Comparison of ENCODE assay signal across 8 mouse cellular contexts in the genomic region with DNA sequence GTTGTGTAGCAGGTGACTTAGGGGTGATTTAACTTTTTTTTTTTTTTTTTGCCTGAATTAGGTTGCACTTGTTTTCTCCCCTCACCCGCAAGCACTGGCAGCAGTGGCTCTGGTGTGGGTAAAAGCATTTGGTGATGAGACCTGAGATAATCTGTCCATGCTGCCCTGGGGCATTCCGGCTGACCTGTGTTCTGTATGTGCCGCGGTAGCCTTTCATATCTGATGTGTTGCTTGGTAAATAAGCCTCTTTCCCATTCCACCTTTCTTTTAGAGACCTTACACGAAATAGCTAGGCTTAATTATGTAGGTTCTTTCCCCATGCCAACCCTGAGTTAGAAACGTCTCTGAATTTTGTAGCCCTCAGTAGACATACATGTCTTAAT. TPM values are rescaled to one million over a fixed set of nuclear protein-coding genes. Genes with fewer than 3 reads are reported as not detected.
DNase-seq lines count a peak whose midpoint lies in the region; ATAC-seq lines count a peak whose summit lies in the region.

No protein-coding gene starts in this region.

- peak overlapping the region; percentile 72 for H3K4me3 ChIP-seq in kidney, embryonic 15.5 days (replicated peaks)
- peak overlapping the region; percentile 79 for H3K4me3 ChIP-seq in brown adipose tissue, adult 24 weeks (ENCODE audit: insufficient read depth, low read depth, low read length)
- peak overlapping the region; percentile 78 for H3K4me3 ChIP-seq in hindbrain, embryonic 14.5 days (replicated peaks; ENCODE audit: low read length)
- H3K4me3 ChIP-seq in midbrain, embryonic 15.5 days = peak overlapping the region; percentile 93

- no peaks in the 10 kb centered on the region for H3K9me3 ChIP-seq in kidney, embryonic 15.5 days (replicated peaks)
- no peaks in the 10 kb centered on the region for H3K9me3 ChIP-seq in hindbrain, embryonic 14.5 days (ENCODE audit: control insufficient read depth, low read length)
- H3K9me3 ChIP-seq in midbrain, embryonic 15.5 days = no peaks in the 10 kb centered on the region

- no peaks in the 10 kb centered on the region for H3K36me3 ChIP-seq in kidney, embryonic 15.5 days
- no peaks in the 10 kb centered on the region for H3K36me3 ChIP-seq in hindbrain, embryonic 14.5 days (replicated peaks; ENCODE audit: control insufficient read depth, insufficient read depth)
- H3K36me3 ChIP-seq in midbrain, embryonic 15.5 days (replicated peaks) = no peaks in the 10 kb centered on the region

- peak overlapping the region; percentile 64 for H3K4me2 ChIP-seq in kidney, embryonic 15.5 days
- peak overlapping the region; percentile 55 for H3K4me2 ChIP-seq in hindbrain, embryonic 14.5 days (replicated peaks)
- peak overlapping the region; percentile 85 for H3K4me2 ChIP-seq in midbrain, embryonic 15.5 days

- peaks cover 22% of the 10 kb centered on the region for H3K4me1 ChIP-seq in kidney, embryonic 15.5 days
- H3K4me1 ChIP-seq in brown adipose tissue, adult 24 weeks (ENCODE audit: control insufficient read depth, insufficient read depth, insufficient read length, low read length) = peaks cover 5% of the 10 kb centered on the region
- H3K4me1 ChIP-seq in hindbrain, embryonic 14.5 days (replicated peaks; ENCODE audit: control insufficient read depth, insufficient read depth, low read length) = peaks cover 18% of the 10 kb centered on the region
- peaks cover 17% of the 10 kb centered on the region for H3K4me1 ChIP-seq in midbrain, embryonic 15.5 days

- H3K27ac ChIP-seq in kidney, embryonic 15.5 days = peak overlapping the region; percentile 94
- 0 out of 2 replicates have a peak overlapping the region, but pooled peaks have one; percentile 67 for H3K27ac ChIP-seq in brown adipose tissue, adult 24 weeks (replicated peaks; ENCODE audit: low read depth, low read length)
- peak overlapping the region; percentile 86; the same call in 1 of the 2 replicates for H3K27ac ChIP-seq in hindbrain, embryonic 14.5 days
- peak overlapping the region; percentile 90; the same call in 1 of the 2 replicates for H3K27ac ChIP-seq in midbrain, embryonic 15.5 days

- 25% methylated on average over 6 of the region's 6 CpGs for WGBS in kidney, embryonic 15.5 days
- 23% methylated on average over 6 of the region's 6 CpGs for WGBS in hindbrain, embryonic 14.5 days
- WGBS in midbrain, embryonic 15.5 days = 11% methylated on average over 6 of the region's 6 CpGs

- peak overlapping the region; percentile 91 for H3K9ac ChIP-seq in kidney, embryonic 15.5 days
- peak overlapping the region; percentile 93 for H3K9ac ChIP-seq in hindbrain, embryonic 14.5 days
- H3K9ac ChIP-seq in midbrain, embryonic 15.5 days = peak overlapping the region; percentile 93; the same call in 1 of the 2 replicates

- no peak for DNase-seq in kidney, postnatal 14 days
- DNase-seq in hindbrain, embryonic 14.5 days (ENCODE audit: low spot score) = no peak
- no peak for DNase-seq in right cerebral cortex, adult 2 months (ENCODE audit: low spot score in 2 of 2)
- no peak for DNase-seq in gastrocnemius, postnatal 10 days

- no peaks in the 10 kb centered on the region; the same call in 1 of the 2 replicates for H3K27me3 ChIP-seq in kidney, embryonic 15.5 days
- H3K27me3 ChIP-seq in hindbrain, embryonic 14.5 days (ENCODE audit: control insufficient read depth, insufficient read depth, low read length) = no peaks in the 10 kb centered on the region
- H3K27me3 ChIP-seq in midbrain, embryonic 15.5 days (replicated peaks) = no peaks in the 10 kb centered on the region

- no peak for ATAC-seq in kidney, embryonic 15.5 days (replicated peaks; ENCODE audit: low FRiP score)
- no peak for ATAC-seq in hindbrain, embryonic 14.5 days (ENCODE audit: low FRiP score)
- no peak for ATAC-seq in midbrain, embryonic 15.5 days (replicated peaks)
- ATAC-seq in frontal cortex, adult (ENCODE audit: low TSS enrichment) = no peak

RNA-seq across cellular contexts. Expression of a gene that starts 2.1 kb away (rescaled TPM):
- polyA plus RNA-seq in kidney, embryonic 15.5 days (2015; fragmentation: Nextera tagmentation; extraction: Ambion mirVana) = 65.4 and 69.3 TPM in 2 replicates
- polyA plus RNA-seq in brown adipose tissue, adult 24 weeks (2012; ENCODE audit: insufficient read depth, insufficient read length, missing spikeins) = 15.2 and 18.3 TPM in 2 replicates
- polyA plus RNA-seq in hindbrain, embryonic 14.5 days (2014; fragmentation: Nextera tagmentation; extraction: Ambion mirVana) = 77.1 and 84.9 TPM in 2 replicates
- 57.6 and 65.8 TPM in 2 replicates for polyA plus RNA-seq in midbrain, embryonic 15.5 days (2015; fragmentation: Nextera tagmentation; extraction: Ambion mirVana)
- 100 to 1,000 TPM; 124 to 157 TPM for total RNA-seq in gastrocnemius, postnatal 10 days (2021)
